Comparison of ENCODE assay signal across 11 mouse cellular contexts in genomic region chr16:78258989-78259388, GRCm38 (mm10). TPM values are rescaled to one million over a fixed set of nuclear protein-coding genes. Genes with fewer than 3 reads are reported as not detected.
DNase-seq lines count a peak whose midpoint lies in the region; ATAC-seq and TF ChIP-seq lines count a peak whose summit lies in the region.
"Had no signal": no experiment of that assay in that cellular context is flagged by ENCODE, and none has a peak within 500 bp of the region (broad histone marks: within the 10 kb centered on the region; RNA-seq: fewer than 3 reads in every experiment).

No protein-coding gene starts in this region.

- no peak overlapping the region for H3K4me3 ChIP-seq in lung, adult 2 months (replicated peaks; ENCODE audit: extremely low read depth, low read depth, low read length)
- no peak overlapping the region for H3K4me3 ChIP-seq in heart, embryonic 13.5 days
- H3K4me3 ChIP-seq in hindbrain, postnatal 0 days (ENCODE audit: low read length) = no peak overlapping the region
- H3K4me3 ChIP-seq: midbrain, embryonic 15.5 days had no signal

- no peaks in the 10 kb centered on the region for H3K36me3 ChIP-seq in heart, embryonic 13.5 days
- H3K36me3 ChIP-seq in hindbrain, postnatal 0 days (ENCODE audit: insufficient read depth, low read length) = no peaks in the 10 kb centered on the region
- H3K36me3 ChIP-seq: midbrain, embryonic 15.5 days had no signal

- H3K9me3 ChIP-seq in heart, embryonic 13.5 days = no peaks in the 10 kb centered on the region
- no peaks in the 10 kb centered on the region for H3K9me3 ChIP-seq in hindbrain, postnatal 0 days (ENCODE audit: low read length)
- H3K9me3 ChIP-seq: midbrain, embryonic 15.5 days had no signal

- TF ChIP-seq CTCF in lung, adult 2 months (IDR thresholded peaks at IDR 0.05; ENCODE audit: insufficient read depth, low read length) = no peak
- no peak for TF ChIP-seq CTCF in hindbrain, postnatal 0 days (IDR thresholded peaks at IDR 0.05; ENCODE audit: low read depth)

- no peak for TF ChIP-seq POLR2A in lung, adult 2 months (IDR thresholded peaks at IDR 0.05; ENCODE audit: borderline replicate concordance, extremely low read depth, low read depth, low read length)

- 55% methylated on average over 4 of the region's 4 CpGs for WGBS in lung, adult 2 months
- WGBS in heart, embryonic 13.5 days = 20% methylated on average over 4 of the region's 4 CpGs
- 72% methylated on average over 4 of the region's 4 CpGs for WGBS in hindbrain, postnatal 0 days

- peak; percentile 64; the same call in 1 of the 2 replicates for ATAC-seq in heart, embryonic 13.5 days (ENCODE audit: extremely low read depth, insufficient number of reproducible peaks, low FRiP score, low TSS enrichment)
- no peak for ATAC-seq in hindbrain, postnatal 0 days
- ATAC-seq: midbrain, embryonic 15.5 days had no signal

- peak overlapping the region; percentile 31; the same call in 1 of the 2 replicates for H3K4me2 ChIP-seq in heart, embryonic 13.5 days
- no peak overlapping the region for H3K4me2 ChIP-seq in hindbrain, postnatal 0 days (ENCODE audit: low read depth, low read length)
- H3K4me2 ChIP-seq: midbrain, embryonic 15.5 days had no signal

- DNase-seq in lung, adult 18-20 months = peak; percentile 42 to 52
- DNase-seq in lung, adult 2 months = no peak
- DNase-seq in layer of hippocampus, postnatal 36 days = peak; percentile 51 to 52
- DNase-seq in ovary, postnatal 14 days (ENCODE audit: low spot score) = no peak
- DNase-seq in natural killer cell, adult 2 months (ENCODE audit: low spot score in 2 of 2) = no peak
- no peak for DNase-seq in hindbrain, postnatal 0 days (ENCODE audit: low spot score)
- no peak for DNase-seq in kidney, adult 11 months
- DNase-seq: adrenal gland, postnatal 25 days; thymus, postnatal 14 days had no signal

- no peaks in the 10 kb centered on the region for H3K27me3 ChIP-seq in heart, embryonic 13.5 days (replicated peaks)
- H3K27me3 ChIP-seq in hindbrain, postnatal 0 days (ENCODE audit: insufficient read depth, low read length) = no peaks in the 10 kb centered on the region
- H3K27me3 ChIP-seq: midbrain, embryonic 15.5 days had no signal

- peak overlapping the region; percentile 83 for H3K27ac ChIP-seq in heart, embryonic 13.5 days (replicated peaks)
- H3K27ac ChIP-seq in hindbrain, postnatal 0 days = no peak overlapping the region
- H3K27ac ChIP-seq: midbrain, embryonic 15.5 days had no signal

- H3K4me1 ChIP-seq in lung, adult 2 months (ENCODE audit: control insufficient read depth, insufficient read depth, low read length) = no peaks in the 10 kb centered on the region; the same call in 1 of the 2 replicates
- H3K4me1 ChIP-seq in heart, embryonic 13.5 days = peaks cover 26% of the 10 kb centered on the region
- no peaks in the 10 kb centered on the region for H3K4me1 ChIP-seq in hindbrain, postnatal 0 days (ENCODE audit: insufficient read depth, low read length)
- H3K4me1 ChIP-seq: midbrain, embryonic 15.5 days had no signal

- no peak overlapping the region for H3K9ac ChIP-seq in heart, embryonic 13.5 days
- no peak overlapping the region for H3K9ac ChIP-seq in hindbrain, postnatal 0 days (replicated peaks; ENCODE audit: low read length)
- H3K9ac ChIP-seq: midbrain, embryonic 15.5 days had no signal

RNA-seq across cellular contexts. Expression of gene Cxadr, which starts 42.3 kb away (rescaled TPM):
- polyA plus RNA-seq in lung, adult 2 months (2012; rRNA removed) = 32.5 and 37.1 TPM in 2 replicates
- 28.3 and 31.3 TPM in 2 replicates for polyA plus RNA-seq in heart, embryonic 13.5 days (2015; fragmentation: Nextera tagmentation; extraction: Ambion mirVana)
- 10 to 100 TPM; 15.8 to 16.8 TPM for total RNA-seq in layer of hippocampus, postnatal 36 days (2021)
- total RNA-seq in hindbrain, postnatal 0 days (2014; rRNA removed) = 265 and 272 TPM in 2 replicates
- 116 and 133 TPM in 2 replicates for polyA plus RNA-seq in hindbrain, postnatal 0 days (2015; fragmentation: Nextera tagmentation; extraction: Ambion mirVana)

Comparison
In these comparisons a context has a peak if more than half of its experiments do, and no peak if none do; other contexts are left out.
1. DNase-seq: peak in lung, adult 18-20 months (2 of 2) and layer of hippocampus, postnatal 36 days (2 of 2); none in lung, adult 2 months (single experiment), ovary, postnatal 14 days (single experiment), natural killer cell, adult 2 months (0 of 2), hindbrain, postnatal 0 days (single experiment) and kidney, adult 11 months (single experiment).